Mouse (Mus musculus) kidney, adult 2 months (tissue): ENCODE results near the gene Fgf5.

ENCODE experiments used
- CTCF ChIP-seq: fragments of 200-500 bp; conservative IDR thresholded peaks from 2 replicates; pipeline ENCODE4 v1.5.1; 2011; ENCODE audit warnings: low read depth, mild to moderate bottlenecking, control low read depth, low read length, moderate library complexity, mixed read lengths; ENCODE audit not compliant: insufficient read depth, insufficient read length
- POLR2A ChIP-seq: fragments of 200-500 bp; IDR thresholded peaks from one replicate; pipeline ENCODE4 v1.6.1; 2011; ENCODE audit warnings: low read depth, low read length, control low read depth

GRCm38 (mm10) chr5:98221956-98222355 is 32.0 kb upstream of the Fgf5 start:
- TF ChIP-seq POLR2A = no peak
- no peak for TF ChIP-seq CTCF
